Comparison of ENCODE assay signal across 11 mouse cellular contexts in genomic region chr5:141677841-141678240, GRCm38 (mm10).
"Had no signal": no experiment of that assay in that cellular context is flagged by ENCODE, and none has a peak within 500 bp of the region (broad histone marks: within the 10 kb centered on the region; RNA-seq: fewer than 3 reads in every experiment).

No protein-coding gene starts in this region.

- DNase-seq: lung, adult 18-20 months; lung, embryonic 14.5 days; lung, postnatal 10 days; lung, postnatal 4 days; midbrain, embryonic 14.5 days; right cerebral cortex, postnatal 25 days; right cerebral cortex, postnatal 4 days; spleen, adult 18-20 months; thymus, adult 18-20 months; thymus, postnatal 14 days; thymus, postnatal 36 days had no signal
